Mouse (Mus musculus) cerebral cortex, adult 2 months (tissue): ENCODE data around the gene Med20.

Source experiments
- WGBS: fragments of 180-500 bp; shearing (Covaris S2); methylation state at CpG from one replicate; pipeline ENCODE4 v1.1.7; 2018; 5-methylcytosine and 5-hydroxymethylcytosine counted together

Med20 gene

GRCm38 (mm10) chr17:47610849-47611660, at the start of gene Med20, which contains the start of the genes Bysl and Gm20517:
TSS of gene Med20 (plus strand) at chr17:47611582.
TSS of gene Bysl (minus strand) at chr17:47611492.
TSS of gene Gm20517 (plus strand) at chr17:47611589.
- WGBS = under 1% methylated on average over 59 of the region's 59 CpGs

- WGBS = 88% methylated on average over 6 of the region's 6 CpGs
Measured at GRCm38 (mm10) chr17:47562875-47563274, 48.5 kb upstream of the Med20 start.

- WGBS = 87% methylated on average over 5 of the region's 5 CpGs
Measured at GRCm38 (mm10) chr17:47564612-47565011, 46.8 kb upstream of the Med20 start.

DNA sequence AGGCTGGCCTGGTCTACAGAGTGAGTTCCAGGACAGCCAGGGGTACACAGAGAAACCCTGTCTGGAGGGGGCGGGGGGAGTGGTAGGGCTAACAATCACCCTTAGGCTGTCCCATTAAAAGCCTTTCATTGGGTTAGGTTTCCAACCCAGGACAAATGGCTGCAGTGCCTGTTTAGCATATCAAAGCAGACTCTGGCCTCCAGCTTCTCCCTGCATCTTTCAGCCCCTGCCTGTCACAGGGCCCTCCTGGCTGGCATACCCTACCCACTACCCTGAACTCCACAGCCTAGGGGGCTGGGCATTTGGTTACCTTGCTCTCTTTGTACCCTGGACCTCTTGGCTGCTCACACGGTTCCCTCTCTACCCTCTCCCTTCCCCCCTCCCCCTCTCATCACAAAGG, 45.2 kb upstream of the Med20 start:
- WGBS = 50% methylated on average over 2 of the region's 2 CpGs

GRCm38 (mm10) chr17:47567271-47567670, 44.1 kb upstream of the Med20 start:
- 75% methylated on average over 3 of the region's 3 CpGs for WGBS

GRCm38 (mm10) chr17:47568389-47568788, 43.0 kb upstream of the Med20 start:
- 100% methylated on average over 3 of the region's 3 CpGs for WGBS

DNA sequence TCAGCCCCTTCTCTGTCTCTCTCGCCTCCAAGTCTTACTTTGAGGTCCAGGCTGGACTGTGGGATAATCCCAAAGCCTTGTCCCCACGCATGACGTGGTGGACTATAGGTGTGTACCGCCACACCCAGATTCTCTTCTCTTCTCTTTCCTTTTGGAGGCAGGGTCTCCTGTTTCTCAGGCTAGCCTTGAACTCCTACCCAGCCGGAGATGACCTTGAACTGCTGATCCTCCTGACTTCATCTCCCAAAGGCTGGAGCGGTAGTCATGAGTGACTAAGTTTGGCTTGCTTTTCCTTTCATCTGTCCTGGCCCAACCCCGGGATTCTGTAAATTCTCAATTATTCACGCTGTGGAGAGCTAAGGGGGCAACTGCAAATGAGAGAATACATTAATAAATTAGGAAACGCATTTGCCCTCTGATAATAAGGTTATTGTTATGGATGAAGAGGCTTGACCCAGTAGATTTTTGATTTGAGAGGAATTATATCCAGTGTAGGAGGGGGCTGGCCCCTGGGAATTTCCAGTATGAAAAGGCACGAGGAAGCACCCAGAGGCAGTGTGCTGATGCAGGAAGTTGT, 42.3 kb upstream of the Med20 start:
- WGBS = 75% methylated on average over 10 of the region's 10 CpGs

- 63% methylated on average over 7 of the region's 7 CpGs for WGBS
Measured at GRCm38 (mm10) chr17:47571621-47572020, 39.8 kb upstream of the Med20 start.

GRCm38 (mm10) chr17:47574028-47574427, 37.4 kb upstream of the Med20 start:
- 91% methylated on average over 8 of the region's 8 CpGs for WGBS

GRCm38 (mm10) chr17:47574830-47575229, 36.6 kb upstream of the Med20 start:
- WGBS = 75% methylated on average over 11 of the region's 11 CpGs

DNA sequence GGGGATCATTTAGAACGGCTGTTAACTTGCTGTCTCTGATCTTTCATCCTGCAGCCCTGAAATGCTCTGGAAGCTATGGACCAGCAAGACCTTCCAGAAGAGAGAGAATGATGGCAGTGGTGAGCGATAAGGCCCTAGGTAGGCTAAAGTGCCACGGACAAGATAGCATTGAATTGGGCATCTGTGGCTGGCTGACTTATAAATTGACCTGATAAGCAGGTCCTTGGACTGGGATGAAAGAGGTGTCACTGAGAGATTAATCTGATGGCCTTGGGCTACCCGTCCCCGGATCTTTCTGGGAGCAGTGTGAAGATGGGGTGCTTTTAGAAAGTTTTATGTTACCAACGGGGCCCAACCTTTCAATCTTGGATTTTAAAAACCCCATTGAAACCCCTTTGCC, 32.7 kb upstream of the Med20 start:
- WGBS = 93% methylated on average over 6 of the region's 6 CpGs

DNA sequence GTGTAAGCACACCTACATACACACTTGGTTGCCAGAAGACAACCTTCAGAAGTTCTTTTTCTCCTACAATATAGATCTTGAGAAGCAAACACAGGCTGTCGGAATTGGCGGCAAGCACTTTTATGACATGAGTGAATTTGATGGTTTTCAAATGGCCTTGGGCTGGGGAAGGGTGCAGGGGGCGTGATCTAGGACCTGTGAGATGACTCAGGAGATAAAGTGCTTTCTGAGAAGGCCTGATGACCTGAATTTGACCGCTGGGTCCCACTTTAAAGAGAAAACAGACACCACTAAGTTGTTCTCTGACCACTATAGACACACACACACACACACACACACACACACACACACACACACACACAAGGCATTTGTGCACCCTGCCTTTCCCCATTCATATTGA, 30.4 kb upstream of the Med20 start:
- 96% methylated on average over 4 of the region's 4 CpGs for WGBS

- WGBS = 86% methylated on average over 8 of the region's 8 CpGs
Measured at GRCm38 (mm10) chr17:47588517-47588916, 22.9 kb upstream of the Med20 start.

DNA sequence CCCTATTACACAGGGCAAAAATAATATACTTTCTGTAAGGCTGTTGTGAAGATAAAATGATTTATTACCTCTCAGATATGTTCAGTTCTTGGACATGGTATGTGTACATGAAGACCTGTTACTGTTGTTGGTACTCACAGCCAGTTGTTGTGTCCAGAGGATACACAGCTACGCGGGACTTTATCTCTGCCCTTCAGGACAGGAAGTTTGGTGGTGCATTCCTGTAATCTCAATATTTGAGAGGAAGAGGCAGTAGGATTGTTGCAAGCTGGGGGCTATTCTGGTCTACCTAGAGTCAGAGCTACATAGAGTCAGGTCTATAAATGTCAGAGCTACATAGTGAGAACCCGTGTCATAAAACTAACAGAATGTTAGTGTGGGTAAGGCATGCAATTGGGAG, 20.3 kb upstream of the Med20 start:
- WGBS = 75% methylated on average over 3 of the region's 3 CpGs

GRCm38 (mm10) chr17:47593215-47593853, 18.0 kb upstream of the Med20 start:
- WGBS = under 1% methylated on average over 61 of the region's 63 CpGs

GRCm38 (mm10) chr17:47593854-47594182, 17.6 kb upstream of the Med20 start:
- WGBS = under 1% methylated on average over 13 of the region's 13 CpGs

DNA sequence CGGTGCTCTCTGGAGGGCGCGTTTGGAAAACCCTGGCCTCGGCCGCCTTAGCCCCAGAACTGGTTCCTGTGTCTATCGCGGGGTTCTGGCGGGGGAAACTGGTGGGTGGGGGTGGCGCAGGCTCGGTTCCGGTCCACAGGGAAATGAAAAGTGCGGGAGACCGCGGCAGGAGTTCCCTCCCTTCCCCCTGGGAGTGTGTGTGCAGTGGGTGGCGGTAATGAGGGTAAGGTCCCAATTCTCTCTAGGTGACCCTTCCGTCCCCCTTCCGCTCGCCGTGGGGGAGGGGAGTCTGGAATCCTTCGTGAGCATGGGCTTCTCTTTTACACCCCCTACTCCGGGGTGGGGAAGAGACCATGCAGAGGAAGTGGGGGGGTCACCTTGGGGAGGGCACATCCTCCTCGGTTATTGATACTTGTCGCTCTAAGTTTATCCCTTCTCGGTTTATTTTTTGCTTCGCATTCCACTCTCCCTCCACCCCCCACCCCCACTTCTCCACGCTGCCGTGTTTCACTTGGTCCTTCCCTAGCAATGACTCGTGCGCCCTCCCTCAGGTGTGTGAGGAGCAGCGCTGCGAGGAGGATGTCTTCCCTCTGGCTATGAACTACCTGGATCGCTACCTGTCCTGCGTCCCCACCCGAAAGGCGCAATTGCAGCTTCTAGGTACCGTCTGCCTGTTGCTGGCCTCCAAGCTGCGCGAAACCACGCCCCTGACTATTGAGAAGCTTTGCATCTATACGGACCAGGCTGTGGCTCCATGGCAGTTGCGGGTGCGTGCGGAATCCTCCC, 17.0 kb upstream of the Med20 start:
- whole genome bisulfite sequencing = 2% methylated on average over 43 of the region's 43 CpGs

DNA sequence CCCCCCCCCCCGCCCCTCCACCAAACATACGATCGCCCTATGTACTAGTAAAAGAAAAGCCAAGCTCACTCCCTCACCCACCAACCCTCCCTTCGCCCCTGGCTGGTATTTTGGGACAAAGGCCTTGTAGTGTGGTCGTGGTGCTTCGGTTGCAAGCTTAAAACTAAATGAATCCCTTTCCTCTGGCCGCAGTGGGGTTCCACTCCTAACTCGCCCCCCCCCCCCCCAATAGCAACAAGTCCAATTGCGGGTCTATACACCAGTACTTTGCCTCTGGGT, 16.5 kb upstream of the Med20 start:
- 8% methylated on average over 9 of the region's 9 CpGs for WGBS

GRCm38 (mm10) chr17:47595248-47596161, 15.9 kb upstream of the Med20 start:
- WGBS = 24% methylated on average over 21 of the region's 21 CpGs

GRCm38 (mm10) chr17:47596162-47596838, 15.1 kb upstream of the Med20 start:
- 75% methylated on average over 6 of the region's 6 CpGs for WGBS

DNA sequence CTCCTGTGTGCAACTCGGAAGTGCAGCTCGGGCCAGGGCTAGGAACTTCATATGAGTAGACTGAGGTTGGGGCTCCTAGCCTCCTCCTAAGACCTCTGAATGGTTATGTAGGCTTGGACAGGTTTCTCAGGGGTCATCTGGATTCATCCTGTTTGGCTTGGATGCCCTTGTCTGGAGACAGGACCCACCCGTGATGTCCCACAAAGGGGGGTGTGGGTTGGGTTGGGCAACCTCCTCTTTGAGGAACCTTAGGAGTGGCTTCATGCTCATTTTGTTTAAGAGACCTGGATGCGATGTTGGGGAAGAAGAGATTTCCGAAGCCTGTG, 14.6 kb upstream of the Med20 start:
- 79% methylated on average over 5 of the region's 5 CpGs for WGBS
